Mouse (Mus musculus) liver, embryonic 13.5 days (tissue): Measurements from ENCODE around the gene Cyp2d11. TPM values are rescaled to one million over a fixed set of nuclear protein-coding genes. Genes with fewer than 3 reads are reported as not detected.
"Not testable (repeated sequence)": the region's sequence is repeated elsewhere in the genome, so short reads cannot be mapped to it uniquely, and the experiment has no call there.

Source experiments
- ATAC-seq: fragments of 200-750 bp; cut with Nextera tagmentation; 2 replicates; pipeline ENCODE4 v1.8.0; 2017; ENCODE audit warnings: low read depth, mild to moderate bottlenecking, moderate number of reproducible peaks, moderate library complexity
- DNase-seq: peaks from one replicate; pipeline ENCODE4 v3.0.0; 2022
- H3K27ac ChIP-seq: fragments of 300-500 bp; sonication (generic); 2 replicates; pipeline ENCODE4 v1.5.1; 2015; ENCODE audit warnings: moderate library complexity, mild to moderate bottlenecking, inconsistent platforms
- H3K27me3 ChIP-seq: fragments of 300-500 bp; sonication (generic); 2 replicates; pipeline ENCODE4 v1.6.1; 2015; ENCODE audit warnings: mild to moderate bottlenecking, inconsistent platforms
- H3K36me3 ChIP-seq: fragments of 300-500 bp; sonication (generic); 2 replicates; pipeline ENCODE4 v1.6.1; 2015; ENCODE audit warnings: mild to moderate bottlenecking, inconsistent platforms
- H3K4me1 ChIP-seq: fragments of 300-500 bp; sonication (generic); replicated peaks from 2 replicates; pipeline ENCODE4 v1.6.1; 2015; ENCODE audit warnings: inconsistent platforms
- H3K4me2 ChIP-seq: fragments of 300-500 bp; sonication (generic); 2 replicates; pipeline ENCODE4 v1.6.1; 2015; ENCODE audit warnings: inconsistent platforms, mild to moderate bottlenecking, moderate library complexity
- H3K4me3 ChIP-seq: fragments of 300-500 bp; sonication (generic); replicated peaks from 2 replicates; pipeline ENCODE4 v1.5.1; 2015; ENCODE audit warnings: mild to moderate bottlenecking, inconsistent platforms
- H3K9ac ChIP-seq: fragments of 300-500 bp; sonication (generic); 2 replicates; pipeline ENCODE4 v1.6.1; 2015; ENCODE audit warnings: mild to moderate bottlenecking, inconsistent platforms
- H3K9me3 ChIP-seq: fragments of 300-500 bp; sonication (generic); replicated peaks from 2 replicates; pipeline ENCODE4 v1.6.1; 2016; ENCODE audit warnings: inconsistent platforms
- whole genome bisulfite sequencing: fragments of 180-500 bp; shearing (Covaris S2); methylation state at CpG from one replicate; pipeline ENCODE4 v1.1.7; 2015; ENCODE audit not compliant: insufficient replicate concordance; 5-methylcytosine and 5-hydroxymethylcytosine counted together
- polyA plus RNA-seq: library from polyadenylated mRNA; unstranded; fragments of >200 nt; fragmentation: Nextera tagmentation; extraction: Ambion mirVana; gene quantifications from 2 replicates; pipeline ENCODE4 v1.2.1, GENCODE M21; 2015

Gene Cyp2d11
- polyA plus RNA-seq, 1 experiment from 2014 or later = not detected

DNA sequence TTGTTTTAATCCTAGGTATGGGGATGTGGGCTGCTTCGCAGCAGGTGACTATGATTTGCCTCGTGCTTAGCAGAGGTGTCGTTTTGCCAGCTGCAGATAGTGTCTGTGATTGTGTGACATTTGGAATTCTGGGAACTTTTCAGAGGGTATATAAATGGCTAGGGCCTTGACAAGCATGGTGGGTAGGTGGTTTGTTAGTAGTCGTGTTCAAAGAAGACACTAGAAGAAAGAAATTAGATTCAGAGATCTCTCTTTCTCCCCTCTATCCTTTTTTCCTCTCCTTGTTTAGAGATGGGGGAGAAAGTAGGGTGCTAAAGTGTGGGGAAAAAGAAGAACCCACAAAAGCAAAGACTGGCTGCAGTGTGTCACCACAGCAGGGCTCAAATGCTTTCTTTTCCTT lies 25.7 kb downstream of the Cyp2d11 start:
- Histone ChIP-seq H3K4me3 (no peak overlapping the region), H3K27ac (no peak overlapping the region), H3K9ac (no peak overlapping the region), H3K9me3 (no peaks in the 10 kb centered on the region), H3K36me3 (no peaks in the 10 kb centered on the region), H3K27me3 (no peaks in the 10 kb centered on the region), H3K4me2 (no peak overlapping the region), H3K4me1 (no peaks in the 10 kb centered on the region)
- no peak for DNase-seq
- WGBS = 69% methylated on average over 4 of the region's 4 CpGs
- no peak for ATAC-seq

DNA sequence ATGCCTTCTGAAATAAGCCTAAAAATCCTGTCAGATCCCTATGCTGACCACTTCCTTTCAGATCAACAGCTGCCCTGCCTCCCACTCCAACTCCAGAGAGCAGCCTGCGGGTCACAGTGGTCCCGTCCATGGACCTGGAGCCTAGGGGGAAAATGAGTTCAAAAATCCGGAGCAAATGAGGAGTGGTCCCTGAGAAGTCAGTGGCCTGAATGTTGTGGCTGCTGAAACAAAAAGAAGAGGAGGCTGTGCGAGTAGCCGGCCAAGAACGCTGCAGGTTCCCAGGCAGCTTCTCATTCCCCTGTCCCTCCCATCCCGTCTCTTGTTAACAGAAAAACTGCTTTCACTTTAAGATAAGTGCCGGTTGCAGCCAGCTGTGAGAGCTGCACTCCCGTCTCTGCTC lies 29.3 kb downstream of the Cyp2d11 start:
- H3K4me2 ChIP-seq = peak overlapping the region; percentile 54
- not testable (repeated sequence) for H3K27ac ChIP-seq, H3K4me1 ChIP-seq, H3K9ac ChIP-seq, DNase-seq, H3K36me3 ChIP-seq, ATAC-seq, H3K9me3 ChIP-seq, H3K27me3 ChIP-seq
- 3% methylated on average over 7 of the region's 9 CpGs for WGBS
- H3K4me3 ChIP-seq = peak overlapping the region; percentile 27; the same call in 1 of the 2 replicates

DNA sequence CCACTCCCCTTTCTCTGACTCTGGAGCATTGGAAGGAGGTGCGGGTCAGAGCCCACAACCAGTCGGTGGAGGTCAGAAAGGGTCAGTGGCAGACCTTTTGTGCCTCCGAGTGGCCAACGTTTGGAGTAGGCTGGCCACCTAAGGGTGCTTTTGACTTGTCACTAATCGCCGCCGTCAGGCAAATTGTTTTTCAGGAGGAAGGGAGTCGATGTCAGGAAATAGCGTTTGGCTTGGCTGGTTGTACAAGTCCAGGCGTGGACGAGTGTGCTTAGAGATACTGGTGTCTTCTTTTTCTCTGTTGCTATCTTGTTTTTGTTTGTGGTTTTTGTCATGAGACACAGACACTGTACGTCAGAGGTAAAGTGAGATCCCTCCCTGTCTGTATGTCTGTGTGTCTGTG lies 30.0 kb downstream of the Cyp2d11 start:
- H3K9me3 ChIP-seq, H3K4me3 ChIP-seq, ATAC-seq, H3K9ac ChIP-seq, DNase-seq, H3K27ac ChIP-seq, H3K27me3 ChIP-seq, H3K4me2 ChIP-seq, H3K36me3 ChIP-seq: not testable (repeated sequence)
- 14% methylated on average over 11 of the region's 12 CpGs for WGBS
- H3K4me1 ChIP-seq = peaks cover 14% of the 10 kb centered on the region

DNA sequence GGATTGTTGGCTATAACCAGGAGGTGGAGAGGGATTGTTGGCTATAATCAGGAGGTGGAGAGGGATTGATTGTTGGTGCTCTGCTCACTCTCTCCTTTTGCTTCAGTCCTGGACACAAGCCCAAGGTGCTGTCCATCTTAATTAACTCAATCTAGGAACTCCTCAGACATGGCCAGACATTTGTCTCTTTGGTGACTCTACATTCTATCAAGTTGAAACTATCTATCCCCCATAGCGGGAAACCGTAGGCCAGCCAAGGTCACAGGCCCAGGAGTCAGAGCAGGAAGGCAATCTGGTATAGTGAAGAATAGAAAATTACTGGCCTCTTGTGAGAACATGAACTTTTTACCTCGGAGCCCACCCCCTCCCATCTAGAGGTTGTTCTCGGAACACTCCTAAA lies 31.6 kb downstream of the Cyp2d11 start:
- WGBS = 76% methylated on average over 4 of the region's 4 CpGs
- Histone ChIP-seq H3K27ac (no peak overlapping the region), H3K4me1 (peaks cover 20% of the 10 kb centered on the region), H3K36me3 (no peaks in the 10 kb centered on the region), H3K4me3 (no peak overlapping the region), H3K9ac (no peak overlapping the region), H3K9me3 (no peaks in the 10 kb centered on the region), H3K4me2 (no peak overlapping the region), H3K27me3 (no peaks in the 10 kb centered on the region)
- ATAC-seq (no peak), DNase-seq (no peak)

DNA sequence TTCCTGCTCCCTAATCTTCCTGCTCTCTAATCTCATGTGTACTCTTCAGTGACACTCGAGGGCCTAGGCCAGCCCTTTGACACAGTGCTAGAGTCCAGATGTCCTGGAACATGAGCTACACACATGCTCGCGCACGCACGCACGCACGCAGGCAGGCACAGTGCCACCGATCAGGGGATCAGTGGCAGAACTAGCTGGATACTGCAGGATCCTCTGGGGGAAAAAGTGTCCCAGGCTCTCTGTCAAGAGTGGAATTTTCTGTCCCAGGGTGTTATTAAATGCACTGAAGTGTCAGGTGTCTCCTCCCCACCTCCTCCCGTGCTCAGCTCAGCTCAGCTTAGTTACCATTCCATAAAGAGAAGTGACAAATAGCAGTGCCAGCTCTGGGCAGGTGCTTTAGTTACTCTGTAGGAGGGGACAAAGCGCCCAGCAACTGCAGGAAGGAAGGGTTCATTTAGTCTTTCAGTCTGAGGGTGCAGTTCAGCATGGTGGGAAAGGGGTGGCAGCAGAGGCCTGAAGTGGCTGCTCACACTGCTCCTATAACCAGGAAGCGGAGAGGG lies 32.3 kb downstream of the Cyp2d11 start:
- DNase-seq = no peak
- Histone ChIP-seq H3K27me3 (no peaks in the 10 kb centered on the region), H3K4me1 (peaks cover 20% of the 10 kb centered on the region), H3K9me3 (no peaks in the 10 kb centered on the region), H3K27ac (no peak overlapping the region), H3K4me3 (no peak overlapping the region), H3K9ac (no peak overlapping the region), H3K36me3 (no peaks in the 10 kb centered on the region), H3K4me2 (no peak overlapping the region)
- whole genome bisulfite sequencing = 72% methylated on average over 11 of the region's 11 CpGs
- peak; percentile 53 for ATAC-seq

DNA sequence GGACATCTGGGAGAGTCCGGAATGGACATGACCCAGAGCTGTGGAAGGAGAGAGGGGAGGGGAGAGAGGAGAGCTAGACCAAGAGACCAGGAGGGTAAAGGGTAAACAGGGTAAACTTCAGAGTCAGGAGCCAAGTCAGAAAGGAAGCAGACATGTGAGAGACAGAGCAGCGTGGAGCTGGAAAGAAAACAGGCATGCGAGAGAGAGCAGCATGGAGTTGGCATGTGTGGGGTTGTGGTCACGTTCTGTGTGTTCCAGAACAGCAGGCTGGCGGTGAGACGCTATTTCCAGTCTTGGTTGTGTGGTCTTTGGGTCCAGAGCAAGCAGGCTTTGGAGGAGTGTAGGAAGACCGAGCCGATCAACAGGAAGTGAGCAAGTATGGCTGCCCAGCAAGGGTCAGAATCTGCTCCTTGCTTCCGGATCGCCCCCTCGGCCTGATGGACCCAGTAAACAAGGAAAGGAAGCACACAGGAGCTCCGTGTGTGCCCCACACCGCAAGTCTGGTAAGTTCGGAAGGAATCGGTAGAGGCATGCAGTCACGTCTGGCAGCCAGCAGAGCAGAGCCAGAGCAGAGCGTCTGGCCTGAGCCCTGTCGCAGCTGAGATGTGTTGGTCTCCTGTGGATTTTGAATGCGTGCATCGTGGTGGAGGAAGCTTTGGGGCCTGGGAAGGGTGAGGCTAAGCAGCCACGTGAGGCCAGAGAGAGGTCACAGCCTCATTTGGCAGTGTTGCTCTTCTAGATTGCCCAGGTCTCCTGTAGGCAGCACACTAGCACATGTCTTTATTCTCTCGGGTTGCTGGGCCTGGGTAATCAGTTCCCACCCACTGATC lies 35.2 kb downstream of the Cyp2d11 start:
- Histone ChIP-seq H3K9me3 (no peaks in the 10 kb centered on the region), H3K27me3 (no peaks in the 10 kb centered on the region), H3K9ac (no peak overlapping the region), H3K4me3 (no peak overlapping the region), H3K4me1 (peaks cover 31% of the 10 kb centered on the region), H3K4me2 (no peak overlapping the region), H3K36me3 (no peaks in the 10 kb centered on the region), H3K27ac (peak overlapping the region; percentile 47; the same call in 1 of the 2 replicates)
- ATAC-seq (no peak), DNase-seq (no peak)
- WGBS = 62% methylated on average over 22 of the region's 22 CpGs

DNA sequence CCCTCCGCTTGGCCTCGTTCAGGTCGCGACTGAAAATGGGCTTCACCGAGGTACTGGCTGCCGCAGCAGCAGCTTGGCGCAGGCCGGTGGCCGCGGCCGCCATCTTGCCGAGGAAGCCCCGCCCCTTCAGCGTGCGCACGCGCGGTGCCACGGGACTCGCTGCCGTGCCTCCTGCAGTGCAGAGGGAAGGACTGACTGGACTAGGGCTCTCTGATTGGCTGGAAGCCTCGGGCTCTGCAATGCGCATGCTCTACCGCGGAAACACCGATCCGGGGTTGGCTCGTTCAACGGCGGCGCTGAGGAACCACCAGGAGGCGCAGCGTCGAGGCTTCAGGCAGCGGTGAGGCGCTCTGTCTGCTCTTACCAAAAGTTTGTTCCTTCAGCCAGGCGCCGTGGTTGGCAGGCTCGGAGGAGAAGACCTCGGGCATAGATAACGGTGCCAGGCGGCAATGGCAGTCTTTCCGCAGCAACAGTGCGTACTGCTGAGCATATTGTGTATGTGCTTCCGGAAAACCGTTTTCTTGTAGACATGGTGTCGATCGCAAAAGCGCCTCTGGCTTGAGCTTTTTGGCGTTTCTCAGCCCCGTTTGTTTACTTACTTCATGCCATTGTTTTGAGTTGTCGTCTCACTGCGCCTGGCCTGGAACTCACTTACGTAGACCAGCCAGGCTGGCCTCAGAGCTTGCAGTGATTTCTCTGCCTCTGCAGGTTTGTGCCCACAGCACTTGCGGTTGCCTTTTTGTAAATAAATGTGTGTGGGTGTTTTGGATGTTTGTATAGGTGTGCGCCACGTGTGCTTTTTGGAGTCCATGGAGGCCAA lies 39.5 kb downstream of the Cyp2d11 start, which contains the start of gene Ndufa6:
TSS of gene Ndufa6 (minus strand) at position 197 of the 820 bp plus-strand sequence.
- peak; percentile 99 for ATAC-seq
- Histone ChIP-seq H3K36me3 (peaks cover 21% of the 10 kb centered on the region), H3K4me1 (peaks cover 62% of the 10 kb centered on the region), H3K27me3 (no peaks in the 10 kb centered on the region), H3K9me3 (no peaks in the 10 kb centered on the region), H3K4me2 (peak within 1 kb of the TSS; percentile 90), H3K4me3 (peak within 1 kb of the TSS; percentile 97), H3K27ac (peak within 1 kb of the TSS; percentile 94), H3K9ac (peak within 1 kb of the TSS; percentile 99)
- DNase-seq = peak; percentile 98
- 2% methylated on average over 57 of the region's 57 CpGs for WGBS

DNA sequence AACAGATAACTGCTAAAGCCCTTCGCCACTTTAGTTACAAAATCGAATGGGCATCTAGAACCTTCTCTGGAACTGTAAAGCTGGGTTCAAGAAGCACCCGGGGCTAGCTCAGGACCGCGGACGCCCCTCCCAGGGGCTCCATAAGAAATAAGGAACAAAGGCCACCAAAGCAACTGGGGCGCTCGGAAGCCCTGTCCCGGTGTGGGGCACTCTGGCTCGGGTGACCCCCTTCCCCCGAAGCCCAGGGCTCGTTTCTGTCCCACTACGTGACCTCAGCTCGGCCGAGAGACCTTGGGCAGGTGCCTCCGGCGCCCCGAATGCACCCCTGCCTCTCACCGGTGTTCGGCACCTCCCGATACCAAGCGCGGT lies 40.1 kb downstream of the Cyp2d11 start:
- DNase-seq (no peak), ATAC-seq (peak; percentile 16)
- Histone ChIP-seq H3K4me1 (peaks cover 63% of the 10 kb centered on the region), H3K27ac (peak overlapping the region; percentile 94), H3K4me3 (peak overlapping the region; percentile 97), H3K4me2 (peak overlapping the region; percentile 90), H3K9me3 (no peaks in the 10 kb centered on the region), H3K27me3 (no peaks in the 10 kb centered on the region), H3K9ac (peak overlapping the region; percentile 99), H3K36me3 (peaks cover 27% of the 10 kb centered on the region)
- WGBS = 0% methylated on average over 23 of the region's 23 CpGs

DNA sequence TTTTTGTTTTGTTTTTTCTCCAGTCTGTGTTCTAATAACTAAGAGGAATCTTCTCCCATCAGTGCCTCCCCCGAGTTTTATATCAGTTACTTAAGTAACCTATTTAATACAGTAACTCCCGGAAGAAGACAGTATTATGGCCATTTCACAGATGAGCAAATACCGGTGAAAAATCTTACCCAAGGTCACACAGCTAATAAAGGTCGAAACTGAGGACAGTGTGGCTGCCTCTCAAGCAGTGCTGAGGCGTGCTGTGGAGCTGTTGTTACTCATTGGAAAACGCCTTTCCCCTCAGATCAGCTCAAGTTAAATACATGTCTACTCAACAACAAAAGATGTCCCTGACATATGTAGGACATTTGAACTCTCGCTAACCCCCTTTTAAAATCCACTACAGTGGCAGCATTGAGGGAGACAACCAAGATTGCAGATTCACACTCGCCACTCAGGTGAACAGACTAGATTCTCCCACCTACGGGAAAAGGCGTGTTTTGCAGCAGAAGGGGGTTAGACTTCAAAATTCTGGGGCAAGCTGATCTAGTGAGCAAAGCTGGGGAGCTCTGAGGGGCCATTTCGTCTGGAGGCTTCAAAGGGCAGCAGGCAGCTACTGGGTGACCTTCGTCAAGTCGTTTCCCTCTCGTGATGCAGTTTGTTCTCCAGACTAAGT lies 40.6 kb downstream of the Cyp2d11 start:
- H3K4me3 ChIP-seq = peak overlapping the region; percentile 97
- H3K27ac ChIP-seq = peak overlapping the region; percentile 94
- H3K27me3 ChIP-seq = no peaks in the 10 kb centered on the region
- peaks cover 63% of the 10 kb centered on the region for H3K4me1 ChIP-seq
- peaks cover 32% of the 10 kb centered on the region for H3K36me3 ChIP-seq
- no peak for DNase-seq
- peak overlapping the region; percentile 99 for H3K9ac ChIP-seq
- 16% methylated on average over 14 of the region's 14 CpGs for WGBS
- H3K9me3 ChIP-seq = no peaks in the 10 kb centered on the region
- ATAC-seq = no peak
- H3K4me2 ChIP-seq = peak overlapping the region; percentile 90

DNA sequence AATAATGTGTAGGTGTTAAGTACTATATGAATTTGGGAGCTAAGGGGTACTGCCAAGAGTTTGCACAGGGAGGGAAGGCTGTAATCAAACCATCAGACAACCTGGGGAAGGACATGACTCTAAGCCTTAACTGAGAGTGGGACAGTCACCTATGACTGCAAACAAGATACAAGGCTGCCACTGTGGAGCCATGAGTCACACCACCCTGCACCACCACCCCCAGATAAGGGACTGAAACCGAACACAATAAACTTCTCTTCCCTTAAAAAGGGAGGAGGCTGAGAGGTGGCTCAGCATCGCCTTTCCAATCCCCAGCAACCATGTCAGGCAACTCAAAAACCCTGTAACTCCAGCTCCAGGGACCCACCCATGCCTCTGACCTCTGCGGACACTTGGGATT lies 42.3 kb downstream of the Cyp2d11 start:
- peaks cover 45% of the 10 kb centered on the region for H3K36me3 ChIP-seq
- peak overlapping the region; percentile 97 for H3K4me3 ChIP-seq
- H3K27me3 ChIP-seq = no peaks in the 10 kb centered on the region
- peak; percentile 54 for DNase-seq
- peak overlapping the region; percentile 99 for H3K9ac ChIP-seq
- 38% methylated on average over 3 of the region's 3 CpGs for WGBS
- peaks cover 80% of the 10 kb centered on the region for H3K4me1 ChIP-seq
- ATAC-seq = peak; percentile 23
- peak overlapping the region; percentile 90 for H3K4me2 ChIP-seq
- peak overlapping the region; percentile 94 for H3K27ac ChIP-seq
- no peaks in the 10 kb centered on the region for H3K9me3 ChIP-seq

DNA sequence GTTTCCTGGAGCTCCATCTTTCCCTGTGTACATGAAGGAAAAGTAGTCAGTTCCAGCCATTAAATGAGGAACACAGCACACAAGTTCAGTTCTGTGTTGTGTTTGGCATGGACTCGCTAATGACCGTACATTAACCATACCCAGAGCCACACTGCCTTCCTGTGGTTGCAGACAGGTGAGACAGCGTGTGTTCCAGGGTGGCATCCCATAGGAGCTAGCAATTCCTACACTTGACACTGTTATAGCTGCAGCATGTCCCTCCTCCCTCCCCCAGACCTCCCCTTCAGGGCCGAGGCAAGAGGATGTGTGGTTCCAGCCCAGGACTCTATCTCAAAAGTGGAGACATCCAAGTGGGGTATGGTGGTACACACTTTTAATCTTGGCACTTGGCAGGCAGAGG lies 43.5 kb downstream of the Cyp2d11 start:
- Histone ChIP-seq H3K9ac (0 out of 2 replicates have a peak overlapping the region, but pooled peaks have one; percentile 26), H3K27me3 (no peaks in the 10 kb centered on the region), H3K4me2 (no peak overlapping the region), H3K4me3 (no peak overlapping the region), H3K4me1 (peaks cover 80% of the 10 kb centered on the region), H3K27ac (peak overlapping the region; percentile 94), H3K9me3 (no peaks in the 10 kb centered on the region), H3K36me3 (peaks cover 46% of the 10 kb centered on the region)
- ATAC-seq (no peak), DNase-seq (no peak)
- WGBS = 84% methylated on average over 4 of the region's 4 CpGs
